Mouse (Mus musculus): Measurements from ENCODE around the gene Olfr558. TPM values are rescaled to one million over a fixed set of nuclear protein-coding genes. Genes with fewer than 3 reads are reported as not detected.

Gene Olfr558
- polyA plus RNA-seq, 1 experiment: 0.52 TPM

DNA sequence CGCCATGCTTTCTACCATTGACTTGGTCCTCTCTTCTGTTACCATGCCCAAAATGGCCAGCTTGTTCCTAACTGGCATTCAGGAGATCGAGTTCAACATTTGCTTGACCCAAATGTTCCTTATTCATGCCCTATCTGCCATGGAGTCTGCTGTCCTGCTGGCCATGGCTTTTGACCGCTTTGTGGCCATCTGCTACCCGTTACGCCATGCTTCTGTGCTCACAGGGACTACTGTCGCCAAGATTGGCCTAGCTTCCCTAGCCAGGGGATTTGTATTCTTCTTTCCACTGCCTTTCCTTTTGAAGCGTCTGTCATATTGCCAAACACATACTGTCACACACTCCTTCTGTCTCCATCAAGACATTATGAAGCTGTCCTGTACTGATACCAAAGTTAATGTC is 3.6 kb upstream of the Olfr558 start:
- H3K27ac ChIP-seq (ENCODE audit: insufficient read depth, low read length): no peak overlapping the region
- TF ChIP-seq CTCF (IDR thresholded peaks at IDR 0.05; ENCODE audit: borderline replicate concordance, insufficient read depth, low read depth, low read length) (no peak), POLR2A (IDR thresholded peaks at IDR 0.05; ENCODE audit: borderline replicate concordance, insufficient read depth, low read length) (no peak)
- no peaks in the 10 kb centered on the region for H3K27me3 ChIP-seq (ENCODE audit: control insufficient read depth, insufficient read depth, low read length)
- peak; percentile 19 to 54 for DNase-seq
- no peak overlapping the region for H3K4me3 ChIP-seq (replicated peaks; ENCODE audit: insufficient read depth, low read depth, low read length)
- 25% methylated on average over 7 of the region's 7 CpGs for WGBS
- H3K4me1 ChIP-seq (ENCODE audit: control insufficient read depth, insufficient read depth, low read length): 0 out of 2 replicates have a peak, but pooled peaks cover 6% of the 10 kb centered on the region

DNA sequence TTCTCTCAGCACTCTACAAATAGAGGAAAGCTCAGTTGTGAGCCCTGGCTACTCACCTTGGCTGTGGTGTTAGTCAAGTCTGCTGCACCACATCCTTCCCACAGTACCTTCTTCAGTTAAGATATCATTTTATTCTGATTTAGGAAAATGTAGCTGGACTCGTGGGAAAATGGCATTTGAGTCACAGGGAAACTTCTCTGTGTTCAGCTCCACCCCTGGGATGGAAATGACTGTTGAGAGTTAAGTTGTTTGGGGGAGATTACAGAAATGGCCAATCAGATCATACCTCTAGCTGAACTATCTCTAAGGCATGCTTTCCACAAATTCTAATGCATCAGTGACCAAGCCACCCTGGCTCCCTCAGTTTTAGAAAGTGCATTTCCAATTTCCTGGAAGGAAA is 17.0 kb downstream of the Olfr558 start, which contains the start of gene Olfr33:
TSS of gene Olfr33 (minus strand) at position 101 of the 400 bp plus-strand sequence.
- Histone ChIP-seq H3K27ac (ENCODE audit: insufficient read depth, low read length) (no peak within 1 kb of the TSS), H3K4me1 (ENCODE audit: control insufficient read depth, insufficient read depth, low read length) (no peaks in the 10 kb centered on the region), H3K4me3 (replicated peaks; ENCODE audit: insufficient read depth, low read depth, low read length) (no peak within 1 kb of the TSS), H3K27me3 (ENCODE audit: control insufficient read depth, insufficient read depth, low read length) (no peaks in the 10 kb centered on the region)
- TF ChIP-seq CTCF (IDR thresholded peaks at IDR 0.05; ENCODE audit: borderline replicate concordance, insufficient read depth, low read depth, low read length) (no peak), POLR2A (IDR thresholded peaks at IDR 0.05; ENCODE audit: borderline replicate concordance, insufficient read depth, low read length) (no peak)
- WGBS: 20% methylated on average over 1 of the region's 1 CpGs
- no peak for DNase-seq

DNA sequence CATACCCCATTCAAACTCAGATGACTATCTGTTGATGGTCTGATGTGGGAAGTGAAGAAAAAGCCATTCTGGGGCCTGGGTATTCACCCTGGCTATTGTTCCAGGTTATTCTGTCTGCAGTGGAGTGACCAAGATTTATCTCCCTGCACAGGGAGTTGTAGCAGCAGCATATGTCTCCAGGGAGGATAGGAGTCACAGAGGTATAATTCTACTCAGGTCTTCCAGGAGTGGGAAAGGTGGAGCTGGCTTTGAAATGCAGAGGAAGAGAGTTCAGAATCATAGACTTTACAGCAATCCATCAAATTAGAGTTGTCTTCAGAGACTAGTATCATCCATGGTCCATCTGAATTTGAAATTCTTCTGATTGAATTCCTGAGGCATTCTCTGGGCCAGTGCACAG is 25.4 kb downstream of the Olfr558 start, which contains the start of gene Olfr559:
TSS of gene Olfr559 (minus strand) at position 101 of the 400 bp plus-strand sequence.
- TF ChIP-seq POLR2A (IDR thresholded peaks at IDR 0.05; ENCODE audit: borderline replicate concordance, insufficient read depth, low read length) (no peak), CTCF (IDR thresholded peaks at IDR 0.05; ENCODE audit: borderline replicate concordance, insufficient read depth, low read depth, low read length) (no peak)
- Histone ChIP-seq H3K27me3 (ENCODE audit: control insufficient read depth, insufficient read depth, low read length) (no peaks in the 10 kb centered on the region), H3K4me3 (replicated peaks; ENCODE audit: insufficient read depth, low read depth, low read length) (no peak within 1 kb of the TSS), H3K27ac (ENCODE audit: insufficient read depth, low read length) (no peak within 1 kb of the TSS), H3K4me1 (ENCODE audit: control insufficient read depth, insufficient read depth, low read length) (no peaks in the 10 kb centered on the region)
- no peak for DNase-seq

DNA sequence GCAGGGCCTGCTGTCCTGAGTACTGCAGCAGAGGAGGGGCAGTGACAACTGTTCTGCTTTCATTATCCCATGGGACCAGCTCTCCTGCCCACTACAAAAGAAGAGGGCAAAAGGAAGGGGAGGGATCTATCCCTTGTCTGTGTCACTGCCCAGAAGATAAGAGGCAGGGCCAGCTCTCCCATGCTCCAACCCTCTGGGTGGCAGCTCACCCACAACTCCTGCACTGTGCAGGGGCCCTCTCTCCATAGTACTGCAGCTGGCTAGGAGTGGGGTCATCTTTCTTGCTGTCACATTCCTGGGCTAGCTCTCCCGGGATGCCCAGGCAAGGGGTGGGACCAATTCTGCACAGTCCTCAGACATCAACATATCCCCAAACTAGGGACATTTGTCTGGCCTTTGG is 31.8 kb downstream of the Olfr558 start:
- H3K27ac ChIP-seq (ENCODE audit: insufficient read depth, low read length): no peak overlapping the region
- no peak overlapping the region for H3K4me3 ChIP-seq (replicated peaks; ENCODE audit: insufficient read depth, low read depth, low read length)
- no peak for DNase-seq
- no peaks in the 10 kb centered on the region for H3K4me1 ChIP-seq (ENCODE audit: control insufficient read depth, insufficient read depth, low read length)
- TF ChIP-seq CTCF (IDR thresholded peaks at IDR 0.05; ENCODE audit: borderline replicate concordance, insufficient read depth, low read depth, low read length) (no peak), POLR2A (IDR thresholded peaks at IDR 0.05; ENCODE audit: borderline replicate concordance, insufficient read depth, low read length) (no peak)
- 68% methylated on average over 1 of the region's 1 CpGs for WGBS
- H3K27me3 ChIP-seq (ENCODE audit: control insufficient read depth, insufficient read depth, low read length): no peaks in the 10 kb centered on the region

DNA sequence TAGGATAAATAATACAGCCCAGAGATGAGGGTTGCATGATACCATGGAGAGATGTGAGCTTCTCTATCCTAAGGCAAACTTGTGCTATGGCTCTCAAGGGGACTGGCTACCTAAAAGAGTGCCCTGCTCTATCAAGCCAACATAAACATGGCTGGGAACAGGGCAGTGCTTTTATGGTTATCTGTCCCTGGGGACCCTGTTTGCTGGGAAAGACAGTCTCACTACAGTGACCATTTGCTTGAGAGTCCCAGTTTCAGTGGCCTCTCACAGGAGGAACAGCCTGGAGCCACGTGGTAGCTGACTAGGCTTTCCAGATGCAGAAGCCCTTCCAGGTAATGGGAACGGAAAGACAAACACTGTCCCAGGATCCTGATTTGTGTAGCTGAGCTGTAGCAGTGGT is 35.7 kb downstream of the Olfr558 start:
- WGBS: 46% methylated on average over 2 of the region's 2 CpGs
- TF ChIP-seq CTCF (IDR thresholded peaks at IDR 0.05; ENCODE audit: borderline replicate concordance, insufficient read depth, low read depth, low read length): no peak
- TF ChIP-seq POLR2A (IDR thresholded peaks at IDR 0.05; ENCODE audit: borderline replicate concordance, insufficient read depth, low read length): no peak

DNA sequence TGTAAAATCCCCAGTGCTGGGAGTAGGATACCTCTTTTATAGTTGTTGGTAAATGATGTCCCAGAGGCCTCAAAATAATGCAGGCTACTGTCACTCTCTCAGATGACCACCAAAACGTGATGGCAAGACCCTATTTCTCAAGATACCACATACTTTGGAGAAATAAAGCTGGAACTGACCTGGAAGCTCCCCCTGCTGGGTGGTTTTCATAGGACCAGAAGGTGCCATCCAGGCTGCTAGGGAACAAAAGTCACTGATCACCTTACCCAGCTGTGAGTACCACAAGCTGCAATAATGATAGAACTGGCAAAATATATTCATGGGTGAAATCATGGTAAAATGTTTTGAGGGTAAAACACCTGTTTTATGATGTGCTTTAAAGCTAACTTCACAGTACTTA is 50.1 kb downstream of the Olfr558 start:
- Histone ChIP-seq H3K4me1 (ENCODE audit: control insufficient read depth, insufficient read depth, low read length) (no peaks in the 10 kb centered on the region), H3K4me3 (replicated peaks; ENCODE audit: insufficient read depth, low read depth, low read length) (no peak overlapping the region), H3K27me3 (ENCODE audit: control insufficient read depth, insufficient read depth, low read length) (no peaks in the 10 kb centered on the region), H3K27ac (ENCODE audit: insufficient read depth, low read length) (no peak overlapping the region)
- TF ChIP-seq POLR2A (IDR thresholded peaks at IDR 0.05; ENCODE audit: borderline replicate concordance, insufficient read depth, low read length) (no peak), CTCF (IDR thresholded peaks at IDR 0.05; ENCODE audit: borderline replicate concordance, insufficient read depth, low read depth, low read length) (no peak)
- no peak for DNase-seq
- 7% methylated on average over 1 of the region's 1 CpGs for WGBS

More for the DNA sequence above, 35.7 kb downstream of the Olfr558 start:
- no peaks in the 10 kb centered on the region for H3K4me1 ChIP-seq (ENCODE audit: control insufficient read depth, insufficient read depth, low read length)
- H3K27ac ChIP-seq (ENCODE audit: insufficient read depth, low read length): no peak overlapping the region
- H3K27me3 ChIP-seq (ENCODE audit: control insufficient read depth, insufficient read depth, low read length): no peaks in the 10 kb centered on the region
- H3K4me3 ChIP-seq (replicated peaks; ENCODE audit: insufficient read depth, low read depth, low read length): no peak overlapping the region
- DNase-seq: no peak

DNA sequence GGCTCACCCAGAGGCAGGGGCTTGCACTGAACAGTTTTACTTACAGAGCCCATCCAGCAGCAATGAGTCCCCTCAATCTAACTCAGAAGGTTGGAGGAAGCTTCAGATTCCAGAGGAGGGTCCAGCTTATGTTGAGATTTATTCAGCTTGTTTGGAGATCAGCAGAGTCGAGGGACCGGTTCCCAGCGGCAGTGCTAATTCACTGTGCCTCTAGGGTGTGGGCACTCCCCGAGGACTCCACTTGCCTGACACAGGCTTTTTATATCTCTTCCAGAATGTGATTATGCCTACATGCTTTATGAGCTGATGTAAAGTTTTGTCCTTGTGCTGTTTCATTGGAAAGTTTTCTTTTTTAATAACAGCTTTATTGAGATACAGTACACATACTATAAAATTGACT is 57.3 kb downstream of the Olfr558 start, which contains the start of the genes Olfr560 and Olfr78:
TSS of gene Olfr560 (minus strand) at position 101 of the 400 bp plus-strand sequence.
TSS of gene Olfr78 (minus strand) at position 206 of the 400 bp plus-strand sequence.
- DNase-seq: no peak
- Histone ChIP-seq H3K27me3 (ENCODE audit: control insufficient read depth, insufficient read depth, low read length) (no peaks in the 10 kb centered on the region), H3K4me1 (ENCODE audit: control insufficient read depth, insufficient read depth, low read length) (no peaks in the 10 kb centered on the region), H3K4me3 (replicated peaks; ENCODE audit: insufficient read depth, low read depth, low read length) (no peak within 1 kb of the TSS), H3K27ac (ENCODE audit: insufficient read depth, low read length) (no peak within 1 kb of the TSS)
- TF ChIP-seq POLR2A (IDR thresholded peaks at IDR 0.05; ENCODE audit: borderline replicate concordance, insufficient read depth, low read length) (no peak), CTCF (IDR thresholded peaks at IDR 0.05; ENCODE audit: borderline replicate concordance, insufficient read depth, low read depth, low read length) (no peak)
- WGBS: 72% methylated on average over 4 of the region's 4 CpGs

Other genes starting within 250 kb of the Olfr558 start
- not detected in 2 replicates for gene Olfr543, start 220.5 kb upstream of the Olfr558 start, polyA plus RNA-seq (2012; rRNA removed)
- not detected in 2 replicates for gene Olfr544, start 213.9 kb upstream of the Olfr558 start, polyA plus RNA-seq (2012; rRNA removed)
- gene Olfr545, start 202.6 kb upstream of the Olfr558 start, polyA plus RNA-seq (2012; rRNA removed): not detected in 2 replicates
- not detected in 2 replicates for gene Olfr547, start 167.5 kb upstream of the Olfr558 start, polyA plus RNA-seq (2012; rRNA removed)
- gene Olfr548-ps1, start 161.3 kb upstream of the Olfr558 start, polyA plus RNA-seq (2012; rRNA removed): not detected in 2 replicates
- not detected in 2 replicates for gene Olfr549, start 152.3 kb upstream of the Olfr558 start, polyA plus RNA-seq (2012; rRNA removed)
- gene Trim21, start 136.7 kb upstream of the Olfr558 start, polyA plus RNA-seq (2012; rRNA removed): 1.8 and 2.2 TPM in 2 replicates
- gene Olfr550, start 130.8 kb upstream of the Olfr558 start, polyA plus RNA-seq (2012; rRNA removed): not detected in 2 replicates
- not detected in 2 replicates for gene Olfr551, start 110.3 kb upstream of the Olfr558 start, polyA plus RNA-seq (2012; rRNA removed)
- gene Olfr552, start 104.4 kb upstream of the Olfr558 start, polyA plus RNA-seq (2012; rRNA removed): not detected in 2 replicates
- gene Olfr553, start 84.0 kb upstream of the Olfr558 start, polyA plus RNA-seq (2012; rRNA removed): not detected in 2 replicates
- gene Olfr554, start 63.8 kb upstream of the Olfr558 start, polyA plus RNA-seq (2012; rRNA removed): not detected in 2 replicates
- gene Olfr555, start 43.4 kb upstream of the Olfr558 start, polyA plus RNA-seq (2012; rRNA removed): not detected in 2 replicates
- gene Olfr556, start 37.3 kb upstream of the Olfr558 start, polyA plus RNA-seq (2012; rRNA removed): not detected in 2 replicates
- gene Trim68, start 14.9 kb upstream of the Olfr558 start, polyA plus RNA-seq (2012; rRNA removed): 7.2 and 7.8 TPM in 2 replicates
- gene Olfr557, start 6.3 kb upstream of the Olfr558 start, polyA plus RNA-seq (2012; rRNA removed): not detected in 2 replicates
- not detected in 2 replicates for gene Olfr33, start 16.9 kb downstream of the Olfr558 start, polyA plus RNA-seq (2012; rRNA removed)
- gene Olfr559, start 25.3 kb downstream of the Olfr558 start, polyA plus RNA-seq (2012; rRNA removed): not detected in 2 replicates
- 0.07 TPM in 1 of 2 replicates, not detected in the other for gene Olfr560, start 57.2 kb downstream of the Olfr558 start, polyA plus RNA-seq (2012; rRNA removed)
- 0.51 and 0.75 TPM in 2 replicates for gene Olfr78, start 57.3 kb downstream of the Olfr558 start, polyA plus RNA-seq (2012; rRNA removed)
- gene Olfr561, start 69.0 kb downstream of the Olfr558 start, polyA plus RNA-seq (2012; rRNA removed): not detected in 2 replicates
- not detected in 2 replicates for gene Olfr564, start 101.3 kb downstream of the Olfr558 start, polyA plus RNA-seq (2012; rRNA removed)
- gene Olfr566, start 156.6 kb downstream of the Olfr558 start, polyA plus RNA-seq (2012; rRNA removed): not detected in 2 replicates
- not detected in 2 replicates for gene Olfr568, start 174.9 kb downstream of the Olfr558 start, polyA plus RNA-seq (2012; rRNA removed)
- not detected in 2 replicates for gene Olfr569, start 188.7 kb downstream of the Olfr558 start, polyA plus RNA-seq (2012; rRNA removed)
- gene Olfr570, start 192.4 kb downstream of the Olfr558 start, polyA plus RNA-seq (2012; rRNA removed): 0.19 TPM in 1 of 2 replicates, not detected in the other
- gene Olfr571, start 215.3 kb downstream of the Olfr558 start, polyA plus RNA-seq (2012; rRNA removed): not detected in 2 replicates
- gene Olfr572, start 222.2 kb downstream of the Olfr558 start, polyA plus RNA-seq (2012; rRNA removed): not detected in 2 replicates
- gene Olfr573-ps1, start 240.4 kb downstream of the Olfr558 start, polyA plus RNA-seq (2012; rRNA removed): not detected in 2 replicates
- not detected in 2 replicates for gene Olfr574, start 246.3 kb downstream of the Olfr558 start, polyA plus RNA-seq (2012; rRNA removed)